Mouse (Mus musculus): ENCODE data around the gene Gm12394. TPM values are rescaled to one million over a fixed set of nuclear protein-coding genes. Genes with fewer than 3 reads are reported as not detected.
"Not testable (repeated sequence)": the region's sequence is repeated elsewhere in the genome, so short reads cannot be mapped to it uniquely, and the experiment has no call there.

Gm12394 gene
- polyA plus RNA-seq (2015; fragmentation: Nextera tagmentation; extraction: Ambion mirVana), result 0.08 TPM in 1 of 2 replicates, not detected in the other

- not testable (repeated sequence) for H3K4me3 ChIP-seq (ENCODE audit: low read depth, low read length); H3K27me3 ChIP-seq (replicated peaks; ENCODE audit: insufficient read depth, low read length); H3K36me3 ChIP-seq (ENCODE audit: insufficient read depth, low read length); H3K9me3 ChIP-seq (ENCODE audit: low read length); ATAC-seq; DNase-seq (ENCODE audit: low spot score); H3K9ac ChIP-seq (replicated peaks; ENCODE audit: low read depth); H3K4me2 ChIP-seq (replicated peaks; ENCODE audit: low read depth, low read length); H3K4me1 ChIP-seq (ENCODE audit: insufficient read depth, low read depth, low read length); H3K27ac ChIP-seq (ENCODE audit: low read length)
- 60% methylated on average over 1 of the region's 1 CpGs for WGBS
Observed at GRCm38 (mm10) chr4:42856671-42857070, at the start of gene Gm12394. Gene Gm12394, minus strand, starts transcription at chr4:42856771.

GRCm38 (mm10) chr4:42904966-42905365, 48.4 kb upstream of the Gm12394 start:
- no peak overlapping the region for H3K4me3 ChIP-seq (ENCODE audit: low read depth, low read length)
- H3K9ac ChIP-seq (replicated peaks; ENCODE audit: low read depth), result no peak overlapping the region
- no peaks in the 10 kb centered on the region for H3K9me3 ChIP-seq (ENCODE audit: low read length)
- no peaks in the 10 kb centered on the region for H3K4me1 ChIP-seq (ENCODE audit: insufficient read depth, low read depth, low read length)
- no peaks in the 10 kb centered on the region for H3K36me3 ChIP-seq (ENCODE audit: insufficient read depth, low read length)
- H3K27ac ChIP-seq (ENCODE audit: low read length), result no peak overlapping the region
- TF ChIP-seq EP300 (IDR thresholded peaks at IDR 0.05), result no peak
- H3K27me3 ChIP-seq (replicated peaks; ENCODE audit: insufficient read depth, low read length), result no peaks in the 10 kb centered on the region
- ATAC-seq (no peak), DNase-seq (ENCODE audit: low spot score) (no peak)
- H3K4me2 ChIP-seq (replicated peaks; ENCODE audit: low read depth, low read length), result no peak overlapping the region
- 87% methylated on average over 6 of the region's 6 CpGs for WGBS

GRCm38 (mm10) chr4:42904523-42904922, 48.0 kb upstream of the Gm12394 start:
- H3K4me3 ChIP-seq (ENCODE audit: low read depth, low read length), result no peak overlapping the region
- no peaks in the 10 kb centered on the region for H3K36me3 ChIP-seq (ENCODE audit: insufficient read depth, low read length)
- H3K4me2 ChIP-seq (replicated peaks; ENCODE audit: low read depth, low read length), result no peak overlapping the region
- no peak for DNase-seq (ENCODE audit: low spot score)
- WGBS, result 83% methylated on average over 3 of the region's 3 CpGs
- H3K27ac ChIP-seq (ENCODE audit: low read length), result no peak overlapping the region
- no peak overlapping the region for H3K9ac ChIP-seq (replicated peaks; ENCODE audit: low read depth)
- no peak for ATAC-seq
- no peaks in the 10 kb centered on the region for H3K4me1 ChIP-seq (ENCODE audit: insufficient read depth, low read depth, low read length)
- no peaks in the 10 kb centered on the region for H3K27me3 ChIP-seq (replicated peaks; ENCODE audit: insufficient read depth, low read length)
- no peaks in the 10 kb centered on the region for H3K9me3 ChIP-seq (ENCODE audit: low read length)
- TF ChIP-seq CTCF (IDR thresholded peaks at IDR 0.05), result no peak
- no peak for TF ChIP-seq EP300 (IDR thresholded peaks at IDR 0.05)

DNA sequence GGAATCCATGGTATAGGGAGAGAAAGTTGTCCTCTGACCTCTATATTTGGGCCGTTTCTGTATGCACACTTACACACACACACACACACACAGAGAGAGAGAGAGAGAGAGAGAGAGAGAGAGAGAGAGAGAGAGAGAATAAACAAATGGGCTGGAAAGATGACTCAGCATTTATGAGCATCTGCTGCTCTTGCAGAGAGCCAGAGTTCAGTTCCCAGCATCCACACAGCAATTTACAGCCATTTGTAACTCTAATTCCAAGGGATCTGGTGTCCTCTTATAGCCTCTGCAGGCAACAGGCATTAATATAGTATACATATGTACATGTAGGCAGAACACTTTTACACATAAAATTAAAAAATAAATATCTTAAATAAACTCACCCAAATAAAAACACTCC, 47.4 kb upstream of the Gm12394 start:
- Histone ChIP-seq H3K27ac (ENCODE audit: low read length) (no peak overlapping the region), H3K9me3 (ENCODE audit: low read length) (no peaks in the 10 kb centered on the region), H3K4me3 (ENCODE audit: low read depth, low read length) (no peak overlapping the region), H3K36me3 (ENCODE audit: insufficient read depth, low read length) (no peaks in the 10 kb centered on the region), H3K4me1 (ENCODE audit: insufficient read depth, low read depth, low read length) (no peaks in the 10 kb centered on the region), H3K27me3 (replicated peaks; ENCODE audit: insufficient read depth, low read length) (no peaks in the 10 kb centered on the region), H3K4me2 (replicated peaks; ENCODE audit: low read depth, low read length) (no peak overlapping the region), H3K9ac (replicated peaks; ENCODE audit: low read depth) (no peak overlapping the region)
- no peak for TF ChIP-seq CTCF (IDR thresholded peaks at IDR 0.05)
- TF ChIP-seq EP300 (IDR thresholded peaks at IDR 0.05), result no peak
- WGBS, result 53% methylated on average over 1 of the region's 1 CpGs
- no peak for DNase-seq (ENCODE audit: low spot score)
- ATAC-seq, result no peak

GRCm38 (mm10) chr4:42902730-42903129, 46.2 kb upstream of the Gm12394 start:
- Histone ChIP-seq H3K27ac (ENCODE audit: low read length) (no peak overlapping the region), H3K36me3 (ENCODE audit: insufficient read depth, low read length) (no peaks in the 10 kb centered on the region), H3K27me3 (replicated peaks; ENCODE audit: insufficient read depth, low read length) (no peaks in the 10 kb centered on the region), H3K4me2 (replicated peaks; ENCODE audit: low read depth, low read length) (no peak overlapping the region), H3K9me3 (ENCODE audit: low read length) (no peaks in the 10 kb centered on the region), H3K4me3 (ENCODE audit: low read depth, low read length) (no peak overlapping the region), H3K9ac (replicated peaks; ENCODE audit: low read depth) (no peak overlapping the region), H3K4me1 (ENCODE audit: insufficient read depth, low read depth, low read length) (no peaks in the 10 kb centered on the region)
- DNase-seq (ENCODE audit: low spot score) (no peak), ATAC-seq (no peak)
- TF ChIP-seq EP300 (IDR thresholded peaks at IDR 0.05) (no peak), CTCF (IDR thresholded peaks at IDR 0.05) (no peak)
- WGBS, result 83% methylated on average over 5 of the region's 5 CpGs

GRCm38 (mm10) chr4:42902174-42902573, 45.6 kb upstream of the Gm12394 start:
- ATAC-seq (no peak), DNase-seq (ENCODE audit: low spot score) (peak; percentile 16)
- Histone ChIP-seq H3K4me3 (ENCODE audit: low read depth, low read length) (no peak overlapping the region), H3K36me3 (ENCODE audit: insufficient read depth, low read length) (no peaks in the 10 kb centered on the region), H3K9me3 (ENCODE audit: low read length) (no peaks in the 10 kb centered on the region), H3K9ac (replicated peaks; ENCODE audit: low read depth) (no peak overlapping the region), H3K4me1 (ENCODE audit: insufficient read depth, low read depth, low read length) (no peaks in the 10 kb centered on the region), H3K4me2 (replicated peaks; ENCODE audit: low read depth, low read length) (no peak overlapping the region), H3K27me3 (replicated peaks; ENCODE audit: insufficient read depth, low read length) (no peaks in the 10 kb centered on the region), H3K27ac (ENCODE audit: low read length) (no peak overlapping the region)
- 43% methylated on average over 9 of the region's 9 CpGs for WGBS
- TF ChIP-seq CTCF (IDR thresholded peaks at IDR 0.05) (peak; percentile 66), EP300 (IDR thresholded peaks at IDR 0.05) (no peak)

- TF ChIP-seq EP300 (IDR thresholded peaks at IDR 0.05), result no peak
- Histone ChIP-seq H3K27me3 (replicated peaks; ENCODE audit: insufficient read depth, low read length) (no peaks in the 10 kb centered on the region), H3K9ac (replicated peaks; ENCODE audit: low read depth) (no peak overlapping the region), H3K4me2 (replicated peaks; ENCODE audit: low read depth, low read length) (no peak overlapping the region), H3K36me3 (ENCODE audit: insufficient read depth, low read length) (no peaks in the 10 kb centered on the region), H3K4me3 (ENCODE audit: low read depth, low read length) (no peak overlapping the region), H3K9me3 (ENCODE audit: low read length) (no peaks in the 10 kb centered on the region), H3K4me1 (ENCODE audit: insufficient read depth, low read depth, low read length) (no peaks in the 10 kb centered on the region), H3K27ac (ENCODE audit: low read length) (no peak overlapping the region)
- ATAC-seq (no peak), DNase-seq (ENCODE audit: low spot score) (no peak)
- WGBS, result 52% methylated on average over 5 of the region's 5 CpGs
Observed at GRCm38 (mm10) chr4:42900878-42901277, 44.3 kb upstream of the Gm12394 start.

Data from lung, postnatal 0 days (tissue).